Mouse (Mus musculus) midbrain, embryonic 12.5 days (tissue): ENCODE results near the gene Olfr67. TPM values are rescaled to one million over a fixed set of nuclear protein-coding genes. Genes with fewer than 3 reads are reported as not detected.
"Not testable (repeated sequence)": the region's sequence is repeated elsewhere in the genome, so short reads cannot be mapped to it uniquely, and the experiment has no call there.

Experiments
- ATAC-seq: fragments of 200-750 bp; cut with Nextera tagmentation; 2 replicates; pipeline ENCODE4 v1.8.0; 2017; ENCODE audit warnings: low read depth, moderate TSS enrichment, moderate library complexity; ENCODE audit not compliant: low FRiP score
- H3K27ac ChIP-seq: fragments of 300-500 bp; sonication (generic); replicated peaks from 2 replicates; pipeline ENCODE4 v1.5.1; 2016; ENCODE audit warnings: mild to moderate bottlenecking
- H3K27me3 ChIP-seq: fragments of 300-500 bp; sonication (generic); 2 replicates; pipeline ENCODE4 v1.6.1; 2016; ENCODE audit warnings: mild to moderate bottlenecking
- H3K36me3 ChIP-seq: fragments of 300-500 bp; sonication (generic); 2 replicates; pipeline ENCODE4 v1.6.1; 2016
- H3K4me1 ChIP-seq: fragments of 300-500 bp; sonication (generic); 2 replicates; pipeline ENCODE4 v1.6.1; 2016
- H3K4me2 ChIP-seq: fragments of 300-500 bp; sonication (generic); replicated peaks from 2 replicates; pipeline ENCODE4 v1.6.1; 2016; ENCODE audit warnings: mild to moderate bottlenecking, moderate library complexity
- H3K4me3 ChIP-seq: fragments of 300-500 bp; sonication (generic); 2 replicates; pipeline ENCODE4 v1.5.1; 2016; ENCODE audit warnings: mild to moderate bottlenecking
- H3K9ac ChIP-seq: fragments of 300-500 bp; sonication (generic); replicated peaks from 2 replicates; pipeline ENCODE4 v1.6.1; 2016; ENCODE audit warnings: mild to moderate bottlenecking, moderate library complexity
- H3K9me3 ChIP-seq: fragments of 300-500 bp; sonication (generic); 2 replicates; pipeline ENCODE4 v1.6.1; 2016; ENCODE audit warnings: mild to moderate bottlenecking
- whole genome bisulfite sequencing: fragments of 180-500 bp; shearing (Covaris S2); methylation state at CpG from one replicate; pipeline ENCODE4 v1.1.7; 2016; 5-methylcytosine and 5-hydroxymethylcytosine counted together
- polyA plus RNA-seq: library from polyadenylated mRNA; unstranded; fragments of >200 nt; fragmentation: Nextera tagmentation; extraction: Ambion mirVana; gene quantifications from 2 replicates; pipeline ENCODE4 v1.2.1, GENCODE M21; 2016

Olfr67 gene
- polyA plus RNA-seq, result not detected in 2 replicates

DNA sequence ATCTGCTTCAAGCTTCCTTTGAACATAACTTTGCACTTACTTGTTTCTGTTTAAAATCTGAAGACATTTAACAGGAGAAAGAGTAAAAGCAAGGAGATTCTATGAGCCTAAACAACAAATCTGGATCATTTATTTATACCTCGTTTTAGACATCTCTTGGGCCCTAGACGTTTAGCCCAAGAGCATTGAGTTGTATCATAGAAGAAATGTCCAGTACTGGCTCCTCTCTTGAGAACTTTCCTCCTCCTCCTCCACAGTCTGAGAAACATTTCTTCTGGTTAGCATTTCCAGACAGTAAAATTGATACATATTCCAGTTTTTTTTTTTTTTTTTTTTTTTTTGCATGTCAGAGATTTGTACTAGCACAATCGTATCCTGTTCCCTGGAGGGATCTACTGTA lies at the start of gene Olfr67:
Gene Olfr67 (minus strand): TSS at position 101 of the 400 bp plus-strand sequence.
- no peaks in the 10 kb centered on the region for H3K36me3 ChIP-seq
- no peak for ATAC-seq
- H3K9me3 ChIP-seq, result no peaks in the 10 kb centered on the region
- H3K4me1 ChIP-seq, result no peaks in the 10 kb centered on the region
- H3K9ac ChIP-seq, result no peak within 1 kb of the TSS
- H3K4me3 ChIP-seq, result no peak within 1 kb of the TSS
- 91% methylated on average over 3 of the region's 3 CpGs for WGBS
- no peaks in the 10 kb centered on the region for H3K27me3 ChIP-seq
- H3K4me2 ChIP-seq, result no peak within 1 kb of the TSS
- H3K27ac ChIP-seq, result no peak within 1 kb of the TSS

DNA sequence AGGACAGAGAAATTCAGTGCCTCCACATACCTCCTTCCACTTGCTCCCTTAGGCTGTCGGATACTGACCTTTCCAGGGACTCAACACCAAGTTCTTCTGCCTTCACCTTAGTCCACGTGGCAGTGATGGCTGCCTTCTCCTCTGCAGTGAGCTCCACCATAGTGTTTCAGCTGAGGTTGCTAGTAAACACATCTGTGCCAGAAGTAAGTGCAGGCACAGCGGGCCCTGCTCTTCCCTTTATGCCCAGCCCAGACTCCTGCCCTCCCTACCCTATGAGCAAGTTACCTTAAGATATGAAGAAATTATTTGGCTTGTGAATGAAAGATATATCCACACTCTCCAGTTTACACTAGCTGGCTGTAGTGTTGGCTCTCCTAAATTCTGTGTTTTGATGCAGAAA lies 48.6 kb upstream of the Olfr67 start, which contains the start of gene Hbb-bh2:
Gene Hbb-bh2 (minus strand): TSS at position 253 of the 400 bp plus-strand sequence.
- ATAC-seq, result no peak
- H3K9me3 ChIP-seq, result no peaks in the 10 kb centered on the region

DNA sequence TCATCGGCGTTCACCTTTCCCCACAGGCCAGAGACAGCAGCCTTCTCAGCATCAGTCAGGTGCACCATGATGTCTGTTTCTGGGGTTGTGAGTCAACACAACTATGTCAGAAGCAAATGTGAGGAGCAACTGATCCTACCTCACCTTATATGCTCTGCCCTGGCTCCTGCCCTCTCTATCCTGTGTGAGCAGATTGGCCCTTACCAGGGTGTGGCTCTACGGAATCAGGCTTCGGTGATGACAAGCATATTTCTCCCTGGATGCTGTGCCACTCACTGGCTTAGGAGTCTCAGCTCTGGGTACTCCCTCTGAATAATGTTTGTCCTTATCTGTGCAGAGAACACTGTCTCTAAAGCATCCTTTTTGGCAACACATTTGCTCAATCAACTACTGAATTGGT lies 36.2 kb upstream of the Olfr67 start, which contains the start of gene Hbb-bs:
Gene Hbb-bs (minus strand): TSS at position 289 of the 400 bp plus-strand sequence.
- Histone ChIP-seq H3K27ac (no peak within 1 kb of the TSS), H3K9me3 (no peaks in the 10 kb centered on the region), H3K27me3 (no peaks in the 10 kb centered on the region), H3K4me3 (no peak within 1 kb of the TSS), H3K9ac (no peak within 1 kb of the TSS), H3K4me2 (no peak within 1 kb of the TSS), H3K36me3 (no peaks in the 10 kb centered on the region), H3K4me1 (no peaks in the 10 kb centered on the region)
- WGBS, result 87% methylated on average over 4 of the region's 4 CpGs
- no peak for ATAC-seq

More for the DNA sequence above, 48.6 kb upstream of the Olfr67 start, which contains the start of gene Hbb-bh2:
- WGBS, result 78% methylated on average over 3 of the region's 3 CpGs
- Histone ChIP-seq H3K4me1 (no peaks in the 10 kb centered on the region), H3K4me3 (no peak within 1 kb of the TSS), H3K4me2 (no peak within 1 kb of the TSS), H3K36me3 (no peaks in the 10 kb centered on the region), H3K27me3 (no peaks in the 10 kb centered on the region), H3K9ac (no peak within 1 kb of the TSS), H3K27ac (no peak within 1 kb of the TSS)

DNA sequence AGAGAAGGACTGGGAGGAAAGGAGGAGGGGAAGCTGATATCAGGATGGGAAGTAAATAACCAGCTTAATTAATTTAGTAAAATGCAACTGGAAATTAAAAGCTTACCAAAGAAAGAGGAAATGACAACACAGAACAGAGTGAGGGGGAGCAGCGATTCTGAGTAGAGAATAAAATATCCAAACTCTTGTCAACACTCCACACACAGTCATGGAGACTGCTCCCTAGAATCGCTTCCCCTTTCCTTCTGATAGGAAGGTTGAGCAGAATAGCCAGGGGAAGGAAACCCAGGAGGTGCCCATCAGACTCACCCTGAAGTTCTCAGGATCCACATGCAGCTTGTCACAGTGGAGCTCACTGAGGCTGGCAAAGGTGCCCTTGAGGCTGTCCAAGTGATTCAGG lies 35.5 kb upstream of the Olfr67 start:
- not testable (repeated sequence) for H3K36me3 ChIP-seq, H3K27ac ChIP-seq, H3K4me3 ChIP-seq, H3K9ac ChIP-seq, H3K4me1 ChIP-seq, H3K27me3 ChIP-seq, H3K4me2 ChIP-seq, H3K9me3 ChIP-seq, ATAC-seq
- WGBS, result no CpG with 5 or more reads among the region's 2 CpGs

DNA sequence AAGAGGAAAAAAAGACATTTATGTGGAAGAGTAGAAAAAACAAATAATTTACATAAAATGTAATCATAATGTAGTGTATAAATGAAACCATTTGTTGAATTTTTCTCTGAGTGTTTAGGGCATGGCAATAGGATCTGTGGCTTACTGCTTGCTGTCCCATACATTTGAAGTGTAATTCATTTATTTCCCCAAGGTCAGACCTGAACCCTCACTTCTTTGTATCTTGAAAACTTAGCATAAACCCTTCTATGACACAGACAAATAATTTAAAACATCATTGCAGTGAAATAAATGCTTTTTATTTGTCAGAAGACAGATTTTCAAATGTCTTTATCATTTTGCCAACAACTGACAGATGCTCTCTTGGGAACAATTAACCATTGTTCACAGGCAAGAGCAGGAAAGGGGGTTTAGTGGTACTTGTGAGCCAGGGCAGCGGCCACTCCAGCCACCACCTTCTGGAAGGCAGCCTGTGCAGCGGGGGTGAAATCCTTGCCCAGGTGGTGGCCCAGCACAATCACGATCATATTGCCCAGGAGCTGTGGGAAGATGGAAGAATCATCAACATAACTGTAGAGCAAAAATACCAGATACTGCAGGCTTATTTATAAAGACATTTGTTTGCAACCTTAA lies 34.8 kb upstream of the Olfr67 start:
- Histone ChIP-seq H3K9me3 (no peaks in the 10 kb centered on the region), H3K4me1 (no peaks in the 10 kb centered on the region), H3K4me2 (no peak overlapping the region), H3K36me3 (no peaks in the 10 kb centered on the region), H3K27ac (no peak overlapping the region), H3K9ac (no peak overlapping the region), H3K4me3 (no peak overlapping the region), H3K27me3 (no peaks in the 10 kb centered on the region)
- no peak for ATAC-seq
- 57% methylated on average over 3 of the region's 3 CpGs for WGBS

DNA sequence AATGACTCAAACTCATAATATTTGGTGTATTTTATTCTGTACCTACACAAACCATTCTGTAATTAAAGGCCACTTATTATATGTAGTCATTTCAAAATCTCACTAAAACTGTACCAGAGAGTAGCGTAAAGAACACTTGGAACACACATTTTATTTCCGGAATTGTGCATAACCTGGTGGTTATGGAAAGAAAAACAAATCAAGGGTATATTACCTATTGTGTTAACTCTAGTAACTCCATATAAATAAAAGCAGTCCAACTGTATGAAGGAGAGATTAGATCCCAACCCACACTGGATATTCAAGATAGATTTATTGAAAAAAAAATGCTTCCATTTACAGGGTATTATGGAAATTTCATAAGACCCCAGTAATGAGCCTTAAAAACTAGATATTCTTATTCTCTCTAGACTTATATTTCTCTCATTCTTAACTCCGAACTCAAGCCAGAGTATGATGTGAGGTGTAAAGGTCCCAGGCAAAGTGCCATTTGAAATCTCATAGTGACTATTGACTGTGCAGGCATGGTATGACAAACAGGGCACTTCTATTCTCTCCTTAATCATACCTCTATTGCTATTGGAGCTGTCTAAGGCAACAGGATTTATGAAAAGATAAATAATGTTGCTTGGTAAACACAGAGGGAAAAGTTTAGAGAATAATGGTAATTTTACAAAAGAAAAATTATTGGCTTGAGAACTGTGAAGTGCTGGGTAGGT lies 34.1 kb upstream of the Olfr67 start:
- H3K36me3 ChIP-seq, result no peaks in the 10 kb centered on the region
- H3K27ac ChIP-seq, result no peak overlapping the region
- H3K4me3 ChIP-seq, result no peak overlapping the region
- WGBS, result 94% methylated on average over 3 of the region's 3 CpGs
- no peaks in the 10 kb centered on the region for H3K9me3 ChIP-seq
- no peaks in the 10 kb centered on the region for H3K27me3 ChIP-seq
- H3K4me2 ChIP-seq, result no peak overlapping the region
- H3K4me1 ChIP-seq, result no peaks in the 10 kb centered on the region
- H3K9ac ChIP-seq, result no peak overlapping the region
- ATAC-seq, result no peak

GRCm38 (mm10) chr7:103824597-103824996 lies 33.0 kb upstream of the Olfr67 start:
- H3K36me3 ChIP-seq, result no peaks in the 10 kb centered on the region
- no peak overlapping the region for H3K27ac ChIP-seq
- WGBS, result 84% methylated on average over 2 of the region's 2 CpGs
- no peak overlapping the region for H3K4me2 ChIP-seq
- no peaks in the 10 kb centered on the region for H3K9me3 ChIP-seq
- no peaks in the 10 kb centered on the region for H3K4me1 ChIP-seq
- ATAC-seq, result no peak
- no peaks in the 10 kb centered on the region for H3K27me3 ChIP-seq
- H3K4me3 ChIP-seq, result no peak overlapping the region
- H3K9ac ChIP-seq, result no peak overlapping the region

- not testable (repeated sequence) for H3K36me3 ChIP-seq, H3K9ac ChIP-seq, H3K4me1 ChIP-seq
Measured at GRCm38 (mm10) chr7:103815085-103815484, 23.5 kb upstream of the Olfr67 start.

DNA sequence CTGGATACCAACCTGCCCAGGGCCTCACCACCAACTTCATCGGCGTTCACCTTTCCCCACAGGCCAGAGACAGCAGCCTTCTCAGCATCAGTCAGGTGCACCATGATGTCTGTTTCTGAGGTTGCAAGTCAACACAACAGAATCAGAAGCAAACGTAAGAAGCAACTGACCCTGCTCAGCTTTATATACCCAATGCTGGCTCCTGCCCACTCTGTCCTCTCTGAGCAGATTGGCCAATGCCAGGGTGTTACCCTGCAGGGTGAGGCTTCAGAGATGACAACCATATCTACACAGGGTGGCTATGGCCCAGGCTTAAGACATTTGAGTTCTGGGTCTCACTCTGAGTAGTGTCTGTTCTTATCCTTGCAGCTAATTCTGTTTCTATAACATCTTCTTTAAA lies 22.1 kb upstream of the Olfr67 start, which contains the start of gene Hbb-bt:
Gene Hbb-bt (minus strand): TSS at position 231 of the 400 bp plus-strand sequence.
- Histone ChIP-seq H3K27me3 (no peaks in the 10 kb centered on the region), H3K9me3 (no peaks in the 10 kb centered on the region), H3K27ac (no peak within 1 kb of the TSS), H3K4me1 (no peaks in the 10 kb centered on the region), H3K4me3 (no peak within 1 kb of the TSS), H3K9ac (no peak within 1 kb of the TSS), H3K36me3 (no peaks in the 10 kb centered on the region), H3K4me2 (no peak within 1 kb of the TSS)
- WGBS, result 85% methylated on average over 3 of the region's 3 CpGs
- no peak for ATAC-seq

More at GRCm38 (mm10) chr7:103815085-103815484, 23.5 kb upstream of the Olfr67 start:
- not testable (repeated sequence) for H3K4me3 ChIP-seq, H3K9me3 ChIP-seq, H3K4me2 ChIP-seq, H3K27me3 ChIP-seq, ATAC-seq, H3K27ac ChIP-seq
- no CpG with 5 or more reads among the region's 2 CpGs for WGBS

DNA sequence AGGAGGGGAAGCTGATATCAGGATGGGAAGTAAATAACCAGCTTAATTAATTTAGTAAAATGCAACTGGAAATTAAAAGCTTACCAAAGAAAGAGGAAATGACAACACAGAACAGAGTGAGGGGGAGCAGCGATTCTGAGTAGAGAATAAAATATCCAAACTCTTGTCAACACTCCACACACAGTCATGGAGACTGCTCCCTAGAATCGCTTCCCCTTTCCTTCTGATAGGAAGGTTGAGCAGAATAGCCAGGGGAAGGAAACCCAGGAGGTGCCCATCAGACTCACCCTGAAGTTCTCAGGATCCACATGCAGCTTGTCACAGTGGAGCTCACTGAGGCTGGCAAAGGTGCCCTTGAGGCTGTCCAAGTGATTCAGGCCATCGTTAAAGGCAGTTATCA lies 21.5 kb upstream of the Olfr67 start:
- not testable (repeated sequence) for H3K36me3 ChIP-seq, H3K9me3 ChIP-seq, ATAC-seq, H3K27me3 ChIP-seq, H3K27ac ChIP-seq, H3K4me1 ChIP-seq, H3K9ac ChIP-seq, H3K4me3 ChIP-seq, H3K4me2 ChIP-seq
- WGBS, result no CpG with 5 or more reads among the region's 3 CpGs

- 80% methylated on average over 1 of the region's 1 CpGs for WGBS
- no peak overlapping the region for H3K4me2 ChIP-seq
- no peak for ATAC-seq
Measured at GRCm38 (mm10) chr7:103812174-103812573, 20.6 kb upstream of the Olfr67 start.

DNA sequence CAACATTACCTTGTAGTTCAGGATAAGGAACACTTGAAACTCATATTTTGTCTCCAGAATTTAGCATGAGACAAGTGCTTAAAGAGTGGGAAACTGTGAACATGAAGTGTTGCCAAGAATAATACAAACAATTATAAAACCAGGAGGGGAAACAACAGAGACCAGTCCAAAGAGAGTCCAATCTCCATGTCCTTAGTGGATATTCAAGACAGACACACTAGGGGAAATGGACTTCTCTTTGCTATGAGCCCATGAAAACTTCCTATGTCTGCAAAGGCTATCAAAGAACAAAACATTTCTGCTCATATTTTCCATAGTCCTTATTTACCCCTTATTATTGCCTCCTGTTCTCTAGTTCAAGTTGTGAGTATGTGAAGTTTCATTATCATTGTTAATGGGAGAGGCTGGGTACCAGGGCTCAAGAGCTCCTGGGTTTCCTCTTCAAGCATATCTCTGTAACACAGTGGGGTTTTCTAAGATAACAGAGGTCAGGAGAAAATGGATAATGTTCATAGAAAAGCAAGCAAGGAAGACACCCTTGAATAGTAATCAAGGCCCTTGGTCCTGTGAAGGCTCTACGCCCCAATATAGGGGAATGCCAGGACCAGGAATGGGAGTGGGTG lies 19.7 kb upstream of the Olfr67 start:
- no peak for ATAC-seq
- Histone ChIP-seq H3K4me2 (no peak overlapping the region), H3K9ac (no peak overlapping the region), H3K9me3 (no peaks in the 10 kb centered on the region), H3K4me3 (no peak overlapping the region), H3K36me3 (no peaks in the 10 kb centered on the region), H3K4me1 (no peaks in the 10 kb centered on the region), H3K27ac (no peak overlapping the region), H3K27me3 (no peaks in the 10 kb centered on the region)
- WGBS, result 90% methylated on average over 1 of the region's 1 CpGs

More at GRCm38 (mm10) chr7:103812174-103812573, 20.6 kb upstream of the Olfr67 start:
- H3K4me3 ChIP-seq, result no peak overlapping the region
- H3K27ac ChIP-seq, result no peak overlapping the region
- no peak overlapping the region for H3K9ac ChIP-seq
- H3K9me3 ChIP-seq, result no peaks in the 10 kb centered on the region
- no peaks in the 10 kb centered on the region for H3K36me3 ChIP-seq
- no peaks in the 10 kb centered on the region for H3K27me3 ChIP-seq
- H3K4me1 ChIP-seq, result no peaks in the 10 kb centered on the region
